ENCODE assay signal across 10 mouse cellular contexts in genomic region chr10:62313885-62314424, GRCm38 (mm10).
A peak's percentile ranks its signal among the peaks of the same experiment; 100 is the strongest.
DNase-seq lines count a peak whose midpoint lies in the region; ATAC-seq and TF ChIP-seq lines count a peak whose summit lies in the region.
"Had no signal": no experiment of that assay in that cellular context is flagged by ENCODE, and none has a peak within 500 bp of the region (broad histone marks: within the 10 kb centered on the region; RNA-seq: fewer than 3 reads in every experiment).

No protein-coding gene starts in this region.

- H3K27me3 ChIP-seq in hindbrain, embryonic 10.5 days (ENCODE audit: insufficient read depth, poor library complexity, severe bottlenecking): no peaks in the 10 kb centered on the region
- H3K27me3 ChIP-seq in hindbrain, embryonic 12.5 days: no peaks in the 10 kb centered on the region
- H3K27me3 ChIP-seq in G1E (ENCODE audit: insufficient read depth, low read length): no peaks in the 10 kb centered on the region
- H3K27me3 ChIP-seq: embryonic facial prominence, embryonic 13.5 days; megakaryocyte, embryonic 14.5 days had no signal

- H3K4me1 ChIP-seq in hindbrain, embryonic 10.5 days (replicated peaks): peaks cover 19% of the 10 kb centered on the region
- H3K4me1 ChIP-seq in hindbrain, embryonic 12.5 days: peaks cover 12% of the 10 kb centered on the region
- H3K4me1 ChIP-seq in G1E (ENCODE audit: insufficient read depth, low read depth, low read length): peaks cover 76% of the 10 kb centered on the region

- H3K9me3 ChIP-seq in hindbrain, embryonic 10.5 days: no peaks in the 10 kb centered on the region
- H3K9me3 ChIP-seq in hindbrain, embryonic 12.5 days (replicated peaks): no peaks in the 10 kb centered on the region
- no peaks in the 10 kb centered on the region for H3K9me3 ChIP-seq in G1E (replicated peaks)
- H3K9me3 ChIP-seq: embryonic facial prominence, embryonic 13.5 days; megakaryocyte, embryonic 14.5 days had no signal

- H3K9ac ChIP-seq in hindbrain, embryonic 12.5 days: no peak overlapping the region
- H3K9ac ChIP-seq: embryonic facial prominence, embryonic 13.5 days had no signal

- intact Hi-C loops in left cerebral cortex, postnatal 25 days (cut with DNase I): no loop called here

- peak; percentile 8 for DNase-seq in hindbrain, embryonic 10.5 days (ENCODE audit: low spot score)
- DNase-seq in G1E (ENCODE audit: low spot score): no peak
- peak; percentile 69 for DNase-seq in kidney, adult 9 months
- no peak for DNase-seq in ovary, postnatal 36 days (ENCODE audit: low spot score)
- DNase-seq in left cerebral cortex, postnatal 25 days (ENCODE audit: low spot score in 2 of 2): no peak

- no peak for ATAC-seq in hindbrain, embryonic 12.5 days (ENCODE audit: low FRiP score)
- no peak for ATAC-seq in G1E (ENCODE audit: extremely low read depth, insufficient number of reproducible peaks, low FRiP score, poor library complexity, severe bottlenecking)
- peak; percentile 27 for ATAC-seq in granulocyte monocyte progenitor cell, adult 5-6 weeks (replicated peaks; ENCODE audit: poor library complexity, severe bottlenecking)
- no peak for ATAC-seq in erythroblast, adult 5-6 weeks (replicated peaks; ENCODE audit: low FRiP score, poor library complexity, severe bottlenecking)

- H3K4me2 ChIP-seq in hindbrain, embryonic 12.5 days (replicated peaks): no peak overlapping the region
- H3K4me2 ChIP-seq: embryonic facial prominence, embryonic 13.5 days had no signal

- H3K4me3 ChIP-seq in hindbrain, embryonic 10.5 days: no peak overlapping the region
- H3K4me3 ChIP-seq in hindbrain, embryonic 12.5 days: no peak overlapping the region
- peak overlapping the region; percentile 51; the same call in 1 of the 2 replicates for H3K4me3 ChIP-seq in G1E (ENCODE audit: low read depth, low read length)
- H3K4me3 ChIP-seq: embryonic facial prominence, embryonic 13.5 days; megakaryocyte, embryonic 14.5 days had no signal

- H3K27ac ChIP-seq in hindbrain, embryonic 10.5 days: peak overlapping the region; percentile 30; the same call in 1 of the 2 replicates
- no peak overlapping the region for H3K27ac ChIP-seq in hindbrain, embryonic 12.5 days
- H3K27ac ChIP-seq: embryonic facial prominence, embryonic 13.5 days had no signal

- 62% methylated on average over 15 of the region's 15 CpGs for WGBS in hindbrain, embryonic 10.5 days
- WGBS in hindbrain, embryonic 12.5 days: 58% methylated on average over 15 of the region's 15 CpGs

- no peaks in the 10 kb centered on the region for H3K36me3 ChIP-seq in hindbrain, embryonic 10.5 days
- H3K36me3 ChIP-seq in hindbrain, embryonic 12.5 days: no peaks in the 10 kb centered on the region
- peaks cover 83% of the 10 kb centered on the region for H3K36me3 ChIP-seq in G1E (replicated peaks)
- H3K36me3 ChIP-seq: embryonic facial prominence, embryonic 13.5 days had no signal

- TF ChIP-seq CTCF in G1E (IDR thresholded peaks at IDR 0.05; ENCODE audit: low read depth, low read length): no peak

Comparison
In these comparisons a context has a peak if more than half of its experiments do, and no peak if none do; other contexts are left out.
1. DNase-seq: peak in hindbrain, embryonic 10.5 days (single experiment) and kidney, adult 9 months (single experiment); none in G1E (single experiment), ovary, postnatal 36 days (single experiment) and left cerebral cortex, postnatal 25 days (0 of 2).